Mouse (Mus musculus) heart, embryonic 12.5 days (tissue): Measurements from ENCODE around the gene Tmem79. TPM values are rescaled to one million over a fixed set of nuclear protein-coding genes. Genes with fewer than 3 reads are reported as not detected.
"Not testable (repeated sequence)": the region's sequence is repeated elsewhere in the genome, so short reads cannot be mapped to it uniquely, and the experiment has no call there.

Source experiments
- ATAC-seq: fragments of 200-750 bp; cut with Nextera tagmentation; 2 replicates; pipeline ENCODE4 v1.8.0; 2017; ENCODE audit warnings: moderate TSS enrichment, moderate library complexity; ENCODE audit not compliant: insufficient number of reproducible peaks, low FRiP score
- H3K27ac ChIP-seq: fragments of 300-500 bp; sonication (generic); 2 replicates; pipeline ENCODE4 v1.5.1; 2016; ENCODE audit warnings: mild to moderate bottlenecking, moderate library complexity; ENCODE audit not compliant: poor library complexity, severe bottlenecking
- H3K27me3 ChIP-seq: fragments of 300-500 bp; sonication (generic); replicated peaks from 2 replicates; pipeline ENCODE4 v1.6.1; 2016; ENCODE audit warnings: mild to moderate bottlenecking, moderate library complexity
- H3K36me3 ChIP-seq: fragments of 300-500 bp; sonication (generic); 2 replicates; pipeline ENCODE4 v1.6.1; 2016; ENCODE audit warnings: mild to moderate bottlenecking, moderate library complexity
- H3K4me1 ChIP-seq: fragments of 300-500 bp; sonication (generic); replicated peaks from 2 replicates; pipeline ENCODE4 v1.6.1; 2016; ENCODE audit warnings: mild to moderate bottlenecking
- H3K4me2 ChIP-seq: fragments of 300-500 bp; sonication (generic); 2 replicates; pipeline ENCODE4 v1.6.1; 2016; ENCODE audit warnings: mild to moderate bottlenecking, moderate library complexity
- H3K4me3 ChIP-seq: fragments of 300-500 bp; sonication (generic); 2 replicates; pipeline ENCODE4 v1.5.1; 2016; ENCODE audit warnings: mild to moderate bottlenecking
- H3K9ac ChIP-seq: fragments of 300-500 bp; sonication (generic); 2 replicates; pipeline ENCODE4 v1.6.1; 2016; ENCODE audit warnings: mild to moderate bottlenecking, moderate library complexity
- H3K9me3 ChIP-seq: fragments of 300-500 bp; sonication (generic); replicated peaks from 2 replicates; pipeline ENCODE4 v1.6.1; 2016; ENCODE audit warnings: mild to moderate bottlenecking, moderate library complexity
- whole genome bisulfite sequencing: fragments of 180-500 bp; shearing (Covaris S2); methylation state at CpG from one replicate; pipeline ENCODE4 v1.1.7; 2016; 5-methylcytosine and 5-hydroxymethylcytosine counted together
- polyA plus RNA-seq: library from polyadenylated mRNA; unstranded; fragments of >200 nt; fragmentation: Nextera tagmentation; extraction: Ambion mirVana; gene quantifications from 2 replicates; pipeline ENCODE4 v1.2.1, GENCODE M21; 2016

The Tmem79 gene
- polyA plus RNA-seq, 1 experiment from 2014 or later, result 1.9 TPM

- Histone ChIP-seq H3K27me3 (peaks cover 27% of the 10 kb centered on the region), H3K4me2 (peak overlapping the region; percentile 45), H3K4me1 (peaks cover 23% of the 10 kb centered on the region)
- not testable (repeated sequence) for H3K27ac ChIP-seq, H3K9ac ChIP-seq, H3K4me3 ChIP-seq, H3K9me3 ChIP-seq, H3K36me3 ChIP-seq
- 8% methylated on average over 21 of the region's 22 CpGs for WGBS
- 0 out of 2 replicates have a peak, but pooled peaks have one; percentile 29 for ATAC-seq
These were observed 31.0 kb upstream of the Tmem79 start for GRCm38 (mm10) chr3:88366830-88367428.

GRCm38 (mm10) chr3:88365705-88366361 is 29.9 kb upstream of the Tmem79 start:
- Histone ChIP-seq H3K36me3 (peaks cover 18% of the 10 kb centered on the region), H3K27ac (no peak overlapping the region), H3K4me1 (peaks cover 27% of the 10 kb centered on the region), H3K9ac (no peak overlapping the region), H3K9me3 (peaks cover 8% of the 10 kb centered on the region), H3K4me2 (0 out of 2 replicates have a peak overlapping the region, but pooled peaks have one; percentile 13), H3K4me3 (no peak overlapping the region), H3K27me3 (peaks cover 27% of the 10 kb centered on the region)
- 26% methylated on average over 34 of the region's 34 CpGs for WGBS
- ATAC-seq, result no peak

- 1% methylated on average over 16 of the region's 16 CpGs for WGBS
- peak within 1 kb of the TSS; percentile 59 for H3K4me2 ChIP-seq
- peak; percentile 74 for ATAC-seq
- H3K27me3 ChIP-seq, result peaks cover 27% of the 10 kb centered on the region
- no peak within 1 kb of the TSS; the same call in 1 of the 2 replicates for H3K9ac ChIP-seq
- H3K4me3 ChIP-seq, result peak within 1 kb of the TSS; percentile 26
- H3K4me1 ChIP-seq, result peaks cover 36% of the 10 kb centered on the region
- peak within 1 kb of the TSS; percentile 45; the same call in 1 of the 2 replicates for H3K27ac ChIP-seq
- no peaks in the 10 kb centered on the region for H3K9me3 ChIP-seq
- H3K36me3 ChIP-seq, result peaks cover 33% of the 10 kb centered on the region
These were observed 28.4 kb upstream of the Tmem79 start, which contains the start of gene Paqr6 for GRCm38 (mm10) chr3:88364337-88364736. Paqr6 (plus strand) TSS chr3:88364584.

- Histone ChIP-seq H3K4me2 (peak overlapping the region; percentile 59), H3K27ac (peak overlapping the region; percentile 45; the same call in 1 of the 2 replicates), H3K4me3 (no peak overlapping the region), H3K9me3 (no peaks in the 10 kb centered on the region), H3K9ac (no peak overlapping the region), H3K36me3 (peaks cover 40% of the 10 kb centered on the region), H3K4me1 (peaks cover 43% of the 10 kb centered on the region), H3K27me3 (peaks cover 27% of the 10 kb centered on the region)
- ATAC-seq, result peak; percentile 60; the same call in 1 of the 2 replicates
- WGBS, result 27% methylated on average over 4 of the region's 4 CpGs
These were observed 27.8 kb upstream of the Tmem79 start for GRCm38 (mm10) chr3:88363700-88364099.

- Histone ChIP-seq H3K9me3 (no peaks in the 10 kb centered on the region), H3K36me3 (peaks cover 59% of the 10 kb centered on the region), H3K4me2 (no peak overlapping the region), H3K4me1 (peaks cover 45% of the 10 kb centered on the region), H3K4me3 (no peak overlapping the region), H3K27me3 (peaks cover 20% of the 10 kb centered on the region), H3K9ac (no peak overlapping the region), H3K27ac (no peak overlapping the region)
- no peak for ATAC-seq
- WGBS, result 89% methylated on average over 2 of the region's 2 CpGs
These were observed 25.8 kb upstream of the Tmem79 start for GRCm38 (mm10) chr3:88361612-88362313.

GRCm38 (mm10) chr3:88361096-88361495 is 25.1 kb upstream of the Tmem79 start:
- Histone ChIP-seq H3K4me1 (peaks cover 44% of the 10 kb centered on the region), H3K27ac (no peak overlapping the region), H3K36me3 (peaks cover 66% of the 10 kb centered on the region)

GRCm38 (mm10) chr3:88359989-88360388 is 24.0 kb upstream of the Tmem79 start:
- Histone ChIP-seq H3K4me3 (no peak overlapping the region), H3K4me1 (peaks cover 43% of the 10 kb centered on the region), H3K36me3 (peaks cover 77% of the 10 kb centered on the region), H3K27me3 (peaks cover 3% of the 10 kb centered on the region), H3K9ac (no peak overlapping the region), H3K27ac (peak overlapping the region; percentile 53), H3K4me2 (no peak overlapping the region), H3K9me3 (no peaks in the 10 kb centered on the region)
- WGBS, result 54% methylated on average over 3 of the region's 3 CpGs
- ATAC-seq, result no peak

More at GRCm38 (mm10) chr3:88361096-88361495, 25.1 kb upstream of the Tmem79 start:
- no peak overlapping the region for H3K9ac ChIP-seq
- H3K27me3 ChIP-seq, result peaks cover 15% of the 10 kb centered on the region
- H3K4me2 ChIP-seq, result no peak overlapping the region
- ATAC-seq, result no peak
- H3K9me3 ChIP-seq, result no peaks in the 10 kb centered on the region
- WGBS, result 59% methylated on average over 6 of the region's 6 CpGs
- H3K4me3 ChIP-seq, result no peak overlapping the region

- peak overlapping the region; percentile 53 for H3K27ac ChIP-seq
- H3K27me3 ChIP-seq, result no peaks in the 10 kb centered on the region
- H3K36me3 ChIP-seq, result peaks cover 81% of the 10 kb centered on the region
- 0 out of 2 replicates have a peak overlapping the region, but pooled peaks have one; percentile 18 for H3K9ac ChIP-seq
- peaks cover 39% of the 10 kb centered on the region for H3K4me1 ChIP-seq
- 54% methylated on average over 5 of the region's 5 CpGs for WGBS
- H3K9me3 ChIP-seq, result no peaks in the 10 kb centered on the region
- no peak overlapping the region for H3K4me3 ChIP-seq
- no peak overlapping the region for H3K4me2 ChIP-seq
- no peak for ATAC-seq
These were observed 23.6 kb upstream of the Tmem79 start for GRCm38 (mm10) chr3:88359584-88359983.

- Histone ChIP-seq H3K27ac (no peak overlapping the region), H3K9ac (no peak overlapping the region), H3K4me2 (no peak overlapping the region), H3K4me3 (no peak overlapping the region), H3K4me1 (peaks cover 11% of the 10 kb centered on the region), H3K9me3 (no peaks in the 10 kb centered on the region), H3K36me3 (peaks cover 99% of the 10 kb centered on the region), H3K27me3 (no peaks in the 10 kb centered on the region)
- WGBS, result 93% methylated on average over 8 of the region's 8 CpGs
- ATAC-seq, result no peak
These were observed 18.6 kb upstream of the Tmem79 start for GRCm38 (mm10) chr3:88354396-88355165.

GRCm38 (mm10) chr3:88352907-88353306 is 17.0 kb upstream of the Tmem79 start:
- no peak for ATAC-seq
- WGBS, result 90% methylated on average over 9 of the region's 9 CpGs

More at GRCm38 (mm10) chr3:88352907-88353306, 17.0 kb upstream of the Tmem79 start:
- no peak overlapping the region for H3K27ac ChIP-seq
- H3K27me3 ChIP-seq, result no peaks in the 10 kb centered on the region
- no peaks in the 10 kb centered on the region for H3K9me3 ChIP-seq
- H3K36me3 ChIP-seq, result peaks cover 98% of the 10 kb centered on the region
- H3K4me2 ChIP-seq, result no peak overlapping the region
- no peaks in the 10 kb centered on the region for H3K4me1 ChIP-seq
- no peak overlapping the region for H3K4me3 ChIP-seq
- H3K9ac ChIP-seq, result no peak overlapping the region
